Mouse (Mus musculus) adrenal gland, adult 18-20 months (tissue): Measurements from ENCODE around the gene Gm11444. TPM values are rescaled to one million over a fixed set of nuclear protein-coding genes. Genes with fewer than 3 reads are reported as not detected.

Experiments
- DNase-seq, 2 experiments: peaks; one replicate each; pipeline ENCODE4 v3.0.0; 2021 to 2022; ENCODE audit warnings: low spot score in 2 of 2
- total RNA-seq, 2 experiments: library from RNA; stranded (reverse); gene quantifications; 1 replicate in 1 of 2; 2 replicates in 1 of 2; pipeline ENCODE4 v1.2.3; 2021

Gm11444 gene
- total RNA-seq, 2 experiments from 2014 or later, result not detected

DNA sequence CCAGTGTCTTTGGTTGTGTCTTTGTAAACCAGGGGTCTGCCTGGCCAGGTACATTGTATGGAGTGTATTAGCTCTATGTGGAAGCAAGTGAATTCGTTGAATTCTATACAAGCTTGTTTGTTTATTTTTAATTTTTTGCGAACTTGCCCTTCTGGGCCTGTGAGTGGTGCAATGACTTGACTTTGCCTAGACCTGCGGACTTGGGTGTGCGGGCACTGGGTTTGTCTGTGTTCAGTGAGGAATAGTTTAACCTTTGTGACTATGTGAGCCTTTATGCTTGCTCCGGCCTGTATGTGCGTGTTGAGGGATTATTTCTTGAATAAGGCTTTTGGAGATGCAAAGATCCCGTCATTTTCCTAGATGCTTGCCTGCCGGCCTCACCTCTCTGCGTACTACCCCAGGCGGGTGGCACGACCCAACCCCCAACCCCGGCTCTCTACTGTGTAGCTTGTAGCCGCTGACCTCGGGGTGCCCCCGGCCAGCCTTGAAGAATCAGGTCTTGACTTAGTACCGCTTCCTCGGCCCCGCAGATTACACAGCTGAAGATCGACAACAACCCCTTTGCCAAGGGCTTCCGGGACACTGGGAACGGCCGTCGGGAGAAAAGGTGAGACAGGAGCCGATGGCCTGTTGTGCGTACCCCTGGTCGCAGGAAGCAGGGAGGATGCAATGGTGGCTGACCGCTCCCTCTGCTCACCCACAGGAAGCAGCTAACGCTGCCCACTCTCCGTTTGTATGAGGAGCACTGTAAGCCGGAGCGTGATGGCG is 13.4 kb downstream of the Gm11444 start:
- DNase-seq, result no peak

DNA sequence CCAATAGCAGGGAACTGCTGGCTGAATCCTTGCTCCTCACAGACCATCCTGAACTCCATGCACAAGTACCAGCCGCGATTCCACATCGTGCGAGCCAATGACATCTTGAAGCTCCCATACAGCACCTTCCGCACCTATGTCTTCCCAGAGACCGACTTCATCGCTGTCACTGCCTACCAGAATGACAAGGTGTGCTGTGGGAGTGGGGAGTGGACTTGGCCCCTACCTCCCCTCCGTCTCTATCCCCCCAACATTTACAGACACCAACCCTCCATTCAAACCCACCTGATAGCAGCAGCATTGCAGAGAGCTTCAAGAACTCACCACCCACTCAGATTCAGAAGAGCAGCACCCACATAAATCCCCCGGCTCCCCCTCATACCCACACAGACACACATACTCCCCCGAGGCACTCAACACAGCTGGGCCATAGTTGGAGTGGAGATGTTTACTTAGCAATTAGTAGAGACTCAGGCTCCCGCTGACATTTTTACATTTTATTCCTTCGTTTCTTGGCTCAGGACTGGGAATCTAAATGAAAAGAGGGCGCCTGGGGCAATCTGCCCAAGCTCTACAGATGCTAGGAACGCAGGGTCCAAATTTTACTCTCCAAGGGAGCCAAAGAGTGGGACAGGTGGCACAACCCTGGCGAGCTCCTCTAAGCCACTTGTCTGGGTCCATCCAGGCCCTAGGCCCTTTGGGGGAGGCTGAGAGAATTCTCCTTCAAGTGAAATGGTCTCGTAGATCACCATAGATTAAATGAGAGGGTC is 14.2 kb downstream of the Gm11444 start:
- no peak for DNase-seq

DNA sequence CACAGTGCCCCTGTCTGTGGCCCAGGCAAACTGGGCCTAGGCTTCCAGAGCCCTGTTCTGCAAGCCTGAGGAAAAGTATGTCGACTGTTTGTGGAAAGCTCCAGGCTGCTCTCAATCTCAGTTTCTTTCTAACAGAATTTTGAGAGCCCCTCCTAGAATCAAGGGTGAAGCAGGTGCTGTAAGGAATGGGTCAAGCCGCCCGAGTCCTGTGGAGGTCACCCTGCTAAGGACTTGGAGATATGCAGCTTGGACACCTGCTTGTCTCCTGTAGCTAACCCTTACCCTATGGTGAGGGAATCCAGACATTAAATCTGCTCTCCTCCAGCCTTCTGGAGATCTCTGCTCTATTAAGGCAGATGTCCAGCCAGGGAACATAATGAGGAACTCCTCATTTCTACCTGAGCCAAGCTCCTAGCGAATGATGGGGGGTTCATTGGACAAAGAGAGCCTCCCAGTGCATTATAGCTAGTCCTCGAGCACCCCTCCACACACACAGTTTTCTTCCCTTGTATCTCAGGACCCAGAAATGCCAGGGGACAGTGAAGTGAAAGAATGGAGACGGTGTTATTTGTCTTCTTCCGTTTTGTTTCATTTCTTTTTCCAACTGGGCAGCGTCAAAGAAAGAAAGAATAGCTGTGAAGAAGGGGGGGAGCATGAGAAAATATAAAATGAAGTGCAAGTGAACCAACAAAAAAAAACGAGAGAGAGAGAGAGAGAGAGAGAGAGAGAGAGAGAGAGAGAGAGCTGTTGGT is 15.0 kb downstream of the Gm11444 start:
- no peak for DNase-seq

DNA sequence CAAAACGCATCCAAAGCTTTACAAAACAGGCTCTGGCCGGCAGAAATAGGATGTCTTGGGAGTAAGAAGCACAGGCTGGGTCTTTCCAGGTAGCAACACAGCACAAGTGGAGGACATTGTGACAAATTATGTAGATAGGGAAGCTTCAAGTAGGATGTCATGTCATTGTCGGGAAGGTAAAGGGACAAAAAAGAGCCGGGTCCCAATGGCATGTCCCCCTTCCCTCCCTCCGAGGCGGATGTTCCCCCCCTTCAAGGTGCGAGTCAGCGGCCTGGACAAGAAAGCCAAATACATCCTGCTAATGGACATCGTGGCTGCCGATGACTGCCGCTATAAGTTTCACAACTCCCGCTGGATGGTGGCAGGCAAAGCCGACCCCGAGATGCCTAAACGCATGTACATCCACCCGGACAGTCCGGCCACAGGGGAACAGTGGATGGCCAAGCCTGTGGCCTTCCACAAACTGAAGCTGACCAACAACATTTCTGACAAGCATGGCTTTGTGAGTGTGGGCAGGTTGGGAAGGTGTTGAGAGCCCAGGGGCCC is 15.7 kb downstream of the Gm11444 start:
- no peak for DNase-seq

DNA sequence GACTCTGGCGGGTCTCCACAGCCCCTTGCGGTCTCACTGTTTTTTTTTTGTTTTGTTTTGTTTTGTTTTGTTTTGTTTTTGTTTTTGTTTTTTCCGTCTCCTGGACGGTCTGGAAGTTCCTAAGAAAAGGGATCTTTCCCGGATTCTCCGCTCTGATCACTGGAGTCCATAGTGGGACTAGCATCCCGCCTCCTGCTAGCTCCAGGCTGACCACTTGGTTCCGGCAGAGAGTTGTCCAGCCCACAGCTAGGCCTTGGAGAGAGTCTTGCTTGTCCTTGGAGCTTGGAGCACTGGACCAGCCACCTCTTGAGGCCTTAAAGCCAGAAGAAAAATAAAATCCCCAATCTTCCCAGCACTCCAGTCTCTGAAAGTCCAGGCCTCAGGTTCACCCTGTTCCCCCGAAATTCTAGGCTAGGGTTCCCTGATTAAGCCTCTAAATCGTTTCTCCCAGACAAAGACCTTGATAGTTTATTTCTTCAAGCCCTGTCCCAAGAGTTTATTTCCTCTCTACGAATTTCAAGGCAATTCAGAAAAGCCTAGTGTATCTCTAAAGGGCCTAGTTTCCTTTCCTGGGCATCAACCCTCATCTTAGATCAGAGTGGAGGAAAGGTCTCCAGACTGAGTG is 16.3 kb downstream of the Gm11444 start:
- DNase-seq, result no peak

DNA sequence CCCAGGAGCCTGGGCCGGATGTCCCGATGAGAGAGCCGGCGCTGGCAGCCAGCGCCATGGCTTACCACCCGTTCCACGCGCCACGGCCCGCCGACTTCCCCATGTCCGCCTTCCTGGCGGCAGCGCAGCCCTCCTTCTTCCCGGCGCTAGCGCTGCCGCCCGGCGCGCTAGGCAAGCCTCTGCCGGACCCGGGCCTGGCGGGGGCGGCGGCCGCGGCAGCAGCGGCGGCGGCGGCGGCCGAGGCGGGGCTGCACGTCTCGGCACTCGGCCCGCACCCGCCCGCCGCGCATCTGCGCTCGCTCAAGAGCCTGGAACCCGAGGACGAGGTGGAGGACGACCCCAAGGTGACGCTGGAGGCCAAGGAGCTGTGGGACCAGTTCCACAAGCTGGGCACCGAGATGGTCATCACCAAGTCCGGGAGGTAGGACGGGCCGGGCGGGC is 17.0 kb downstream of the Gm11444 start:
- DNase-seq, result no peak

DNA sequence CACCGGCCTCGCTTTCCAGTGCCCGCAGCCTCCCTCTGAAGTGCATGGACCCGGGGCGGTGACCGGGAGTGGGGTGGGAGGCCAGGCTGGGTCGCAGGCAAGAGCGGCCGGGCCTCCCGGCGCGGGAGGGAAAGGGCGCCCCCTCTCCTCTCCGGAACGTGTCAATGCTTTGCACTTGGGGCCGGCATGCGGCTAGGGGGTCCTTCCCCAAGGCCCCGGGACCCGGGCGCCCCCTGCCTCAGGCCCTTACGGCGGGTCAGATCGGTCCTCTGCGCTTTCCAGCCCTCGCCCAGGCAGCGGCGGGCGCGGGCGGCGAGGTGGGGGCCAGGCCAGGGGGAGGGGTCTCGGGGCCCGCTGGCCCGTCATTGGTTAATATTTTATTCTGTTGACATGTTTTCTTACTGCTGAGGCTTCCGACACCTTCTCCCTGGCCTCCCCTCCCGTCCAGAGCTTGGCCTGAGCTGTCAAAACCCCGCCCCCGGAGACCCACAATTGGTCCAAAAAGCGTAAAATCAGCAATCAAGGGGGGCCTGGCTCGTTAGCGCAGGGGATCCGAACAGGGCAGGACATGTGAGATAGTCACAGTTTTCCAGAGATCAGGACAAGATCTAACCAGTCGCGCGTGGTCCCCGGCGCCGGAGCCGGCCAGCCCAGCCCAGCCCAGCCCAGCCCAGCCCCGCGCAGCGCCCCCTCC is 17.8 kb downstream of the Gm11444 start, which contains the start of gene Tbx2:
Gene Tbx2 (plus strand): TSS at position 321 of the 694 bp plus-strand sequence.
- DNase-seq, result peak; percentile 67 to 76

DNA sequence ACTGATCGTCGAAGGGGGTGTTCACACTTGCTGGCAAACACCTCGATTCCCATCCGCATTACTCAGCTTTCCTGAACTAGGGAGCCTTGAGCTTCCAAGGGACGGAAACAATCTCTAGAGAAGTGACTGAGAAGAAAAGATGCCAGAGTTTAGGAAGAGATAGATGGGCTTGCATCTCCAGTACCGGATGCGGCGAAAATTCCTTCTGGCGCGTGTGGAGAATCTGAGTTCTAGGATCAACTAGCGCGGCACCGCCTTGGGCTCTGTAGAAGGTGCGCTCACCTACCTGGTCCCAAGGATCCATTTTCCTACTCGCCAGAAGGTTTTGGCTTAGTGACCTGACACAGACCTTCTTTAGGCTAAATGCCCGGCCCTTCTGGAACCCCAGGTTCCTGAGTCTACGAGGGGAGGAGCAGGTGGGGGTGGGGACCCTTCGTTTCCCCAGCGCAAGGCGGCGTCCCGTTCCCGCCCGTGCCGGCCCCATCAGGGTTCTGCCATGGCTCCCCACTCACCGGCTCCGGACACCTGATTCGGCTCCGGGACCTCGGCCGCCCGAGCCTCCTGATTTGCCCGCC is 18.4 kb downstream of the Gm11444 start:
- no peak for DNase-seq

DNA sequence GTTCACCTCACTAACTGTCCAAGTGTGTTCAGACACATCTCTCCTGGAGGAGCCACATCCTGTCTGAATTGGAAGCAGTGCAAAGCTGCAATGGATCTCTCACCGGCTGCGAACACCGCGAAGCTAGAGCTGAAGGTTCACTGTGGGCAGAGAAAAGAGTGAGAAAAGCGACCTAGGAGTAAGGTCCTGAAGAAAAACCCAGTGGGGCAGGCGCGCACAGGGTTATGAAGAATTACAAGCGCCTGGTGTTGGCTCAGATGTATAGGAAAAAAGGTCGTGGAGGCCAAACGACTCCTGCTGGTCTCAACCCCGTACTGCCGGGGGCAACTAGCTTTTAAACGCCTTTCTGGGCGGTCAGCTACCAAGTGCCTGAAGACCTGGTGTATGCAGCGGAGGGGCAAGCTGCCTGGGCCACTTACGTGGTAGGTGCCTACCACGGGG is 19.2 kb downstream of the Gm11444 start:
- no peak for DNase-seq

DNA sequence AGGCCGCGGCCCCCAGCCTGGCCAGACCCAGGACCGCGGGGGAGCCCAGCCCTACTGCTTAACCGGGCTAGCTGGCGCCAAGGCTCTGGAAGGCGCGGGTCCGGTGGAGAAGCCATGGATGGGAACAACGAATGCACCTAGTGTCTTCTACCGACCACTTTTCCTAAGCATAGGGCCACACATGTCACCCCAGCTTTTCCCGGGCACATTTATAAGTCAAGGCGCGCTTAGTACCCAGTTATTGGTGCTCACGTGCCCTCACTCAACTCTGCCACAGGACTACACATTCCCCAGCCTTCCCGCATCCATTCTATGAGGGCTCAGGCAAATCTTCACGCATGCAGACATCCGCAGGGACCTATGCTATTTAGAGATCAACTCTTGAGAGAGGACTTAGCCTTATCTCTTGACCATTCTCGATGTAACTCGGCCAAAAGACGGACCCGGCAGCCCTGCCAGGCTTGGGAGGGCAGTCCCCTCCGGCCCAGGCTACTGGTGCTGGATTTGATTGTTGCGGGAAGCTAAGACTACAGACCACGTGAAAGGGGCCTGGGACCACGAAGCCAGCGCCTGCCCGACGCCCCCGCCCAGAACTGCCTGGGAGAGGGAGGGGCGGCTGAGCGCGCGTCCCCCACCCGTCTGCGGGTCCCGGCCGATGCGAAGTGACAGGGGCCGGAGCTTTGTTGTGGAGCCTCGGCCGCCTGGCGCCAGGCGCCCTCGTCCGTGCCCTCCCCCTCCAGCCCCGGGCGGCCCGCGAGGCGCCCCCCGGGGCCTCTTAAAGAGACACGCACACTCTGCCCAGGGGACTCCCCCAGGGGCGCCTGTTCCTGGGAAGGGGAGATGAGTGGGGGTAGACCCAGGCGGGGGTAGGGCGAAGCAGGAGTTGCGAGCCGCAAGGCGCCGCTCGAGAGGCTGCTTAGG is 20.4 kb downstream of the Gm11444 start:
- DNase-seq, result no peak

DNA sequence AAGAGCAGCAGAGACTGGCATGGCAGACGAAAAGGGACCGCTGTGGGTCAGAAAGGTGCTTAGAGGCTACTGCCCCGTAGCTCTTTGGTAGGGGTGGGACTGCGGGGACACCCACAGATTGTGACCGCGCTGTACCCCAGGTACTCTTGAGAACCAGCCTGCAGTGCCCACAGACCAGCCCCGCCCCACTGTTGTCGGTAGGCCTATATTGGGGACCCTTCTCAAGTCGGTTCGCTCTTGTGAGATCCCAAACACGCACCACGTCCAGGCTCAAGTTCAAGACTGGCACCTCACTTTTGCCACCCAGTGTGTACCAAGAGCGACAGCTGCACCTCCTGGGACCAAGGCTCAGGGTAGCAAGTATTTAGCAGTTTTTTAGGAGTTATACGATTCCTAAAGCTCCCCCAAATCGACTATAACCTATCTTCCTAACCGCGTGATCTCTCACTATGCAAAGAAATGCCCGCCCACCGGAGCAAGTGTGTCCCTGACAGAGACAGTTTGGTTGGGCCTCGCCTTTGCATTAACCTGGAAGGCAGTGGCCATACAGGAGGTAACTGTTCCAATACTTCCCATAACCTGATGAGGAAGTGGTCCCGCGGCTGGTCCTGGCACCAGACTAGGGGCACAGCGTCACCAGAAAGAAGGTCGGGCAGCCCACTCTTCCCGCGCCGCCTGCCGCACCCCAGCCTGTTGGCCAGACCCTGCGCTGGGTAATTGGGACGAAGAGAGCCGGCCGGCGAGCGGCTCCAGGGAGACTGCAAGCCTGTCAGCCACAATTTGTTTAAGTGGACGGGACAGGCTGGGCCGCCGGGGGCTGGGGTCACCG is 21.2 kb downstream of the Gm11444 start:
- no peak for DNase-seq

DNA sequence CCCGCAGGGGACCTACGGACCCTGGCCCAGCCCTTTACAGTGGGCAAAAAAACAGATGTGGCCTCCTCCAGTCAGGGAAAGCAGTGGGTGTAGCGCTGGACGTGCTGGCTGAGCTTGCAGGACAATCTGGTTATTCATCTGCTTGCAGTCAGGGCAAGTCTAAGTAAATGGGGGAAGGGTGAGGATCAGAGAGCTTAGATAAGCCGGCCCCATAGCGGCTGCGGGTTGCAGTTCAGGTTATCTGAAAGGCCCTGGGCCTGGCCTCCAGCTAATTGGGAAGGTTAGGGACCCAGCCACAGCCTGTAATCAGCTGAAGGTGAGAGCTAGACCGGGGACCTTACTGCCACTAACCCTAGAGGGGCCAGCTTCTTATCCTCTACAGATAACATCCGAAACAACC is 22.8 kb downstream of the Gm11444 start:
- no peak for DNase-seq

DNA sequence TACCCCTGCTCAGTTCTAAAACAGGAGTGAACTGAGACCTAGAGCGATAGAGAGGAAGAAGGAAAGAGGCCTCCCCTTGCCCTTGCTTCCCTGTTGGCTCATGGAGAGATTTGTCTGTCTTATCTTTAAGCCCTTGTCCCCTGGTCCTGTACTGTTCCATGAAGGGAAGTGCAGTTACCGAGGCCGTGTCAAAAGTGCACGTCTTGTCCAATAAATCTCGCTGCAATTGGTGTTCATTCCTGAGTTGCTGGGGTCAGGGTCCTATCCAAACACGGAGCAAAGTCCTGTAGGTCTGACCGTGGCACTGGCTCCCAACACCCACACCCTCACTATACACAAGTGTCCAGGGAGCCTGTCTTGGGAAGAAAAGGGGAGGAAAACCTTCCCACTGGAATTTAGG is 24.3 kb downstream of the Gm11444 start:
- no peak for DNase-seq

DNA sequence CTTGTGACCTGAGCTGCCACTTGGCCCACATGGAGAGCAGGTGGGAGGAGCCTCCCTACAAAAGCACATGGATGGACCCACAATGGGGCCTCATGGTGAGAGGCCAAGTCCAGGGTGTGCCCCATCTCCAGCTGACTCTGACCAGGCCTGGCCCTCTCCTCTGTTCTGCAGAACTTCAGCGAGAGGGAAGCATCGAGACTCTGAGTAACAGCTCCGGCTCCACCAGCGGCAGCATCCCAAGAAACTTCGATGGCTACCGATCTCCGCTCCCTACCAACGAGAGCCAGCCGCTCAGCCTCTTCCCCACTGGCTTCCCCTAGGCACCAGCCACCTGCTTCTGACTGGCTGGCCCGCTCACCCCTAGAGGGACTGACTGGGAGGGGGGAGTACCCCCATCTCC is 25.1 kb downstream of the Gm11444 start:
- DNase-seq, result no peak

DNA sequence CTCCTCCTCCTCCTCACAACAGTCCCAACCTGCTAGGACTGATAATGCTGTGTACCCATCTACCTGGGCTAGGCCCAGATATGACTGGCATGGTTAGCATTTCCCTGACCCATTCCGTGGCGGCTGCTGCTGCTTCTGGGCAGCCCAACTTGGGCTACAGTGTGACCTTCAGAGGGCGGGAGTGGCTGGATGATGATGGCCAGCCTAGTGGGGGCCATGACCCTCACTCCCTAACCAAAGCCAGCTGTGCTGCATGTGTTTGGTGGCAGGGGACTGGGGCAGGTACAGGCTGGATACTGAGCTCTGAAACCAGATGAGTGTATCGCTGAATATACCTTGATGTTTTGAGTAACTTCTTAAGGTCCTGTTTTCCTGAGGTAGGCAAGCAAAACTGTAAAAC is 26.3 kb downstream of the Gm11444 start:
- no peak for DNase-seq

DNA sequence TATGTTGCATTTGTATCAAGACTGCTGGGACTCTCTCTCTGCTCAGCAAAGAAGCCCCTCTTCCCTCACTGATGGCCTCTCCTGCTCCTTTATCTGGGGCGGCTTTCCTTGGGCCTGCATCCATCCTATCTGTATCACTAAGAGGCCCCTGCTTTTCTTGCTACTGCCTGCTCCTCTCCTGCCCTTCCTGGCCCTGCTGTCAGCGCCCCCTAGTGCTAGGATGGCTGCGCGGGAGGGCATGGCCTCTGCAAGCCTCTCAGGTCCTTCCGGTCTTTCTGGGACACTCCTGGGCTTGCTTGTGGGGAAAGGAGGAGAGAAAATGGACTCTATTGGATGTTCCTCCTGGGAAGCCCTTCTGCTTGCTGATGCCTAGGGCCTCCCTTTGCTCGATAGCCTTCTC is 27.0 kb downstream of the Gm11444 start:
- peak; percentile 86 to 87 for DNase-seq

DNA sequence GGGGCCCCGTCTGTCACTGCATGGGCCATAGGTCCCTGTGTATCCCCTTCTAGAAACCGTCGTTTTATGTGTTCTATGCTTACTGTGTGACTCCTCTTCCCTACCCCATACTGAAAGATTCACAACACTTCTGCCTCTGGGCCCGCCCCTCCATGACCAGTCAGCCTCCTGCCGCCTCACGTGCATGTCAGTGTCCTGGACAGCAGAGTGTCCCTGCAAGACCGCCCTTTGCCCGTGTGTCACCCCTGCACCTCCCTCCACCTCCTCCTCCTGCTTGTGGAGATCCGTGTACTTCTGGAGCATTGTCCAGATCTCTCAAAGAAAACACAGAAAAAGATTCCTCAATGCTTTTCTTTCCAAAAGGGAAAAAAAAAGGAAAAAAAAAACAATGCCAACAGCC is 28.5 kb downstream of the Gm11444 start:
- no peak for DNase-seq

DNA sequence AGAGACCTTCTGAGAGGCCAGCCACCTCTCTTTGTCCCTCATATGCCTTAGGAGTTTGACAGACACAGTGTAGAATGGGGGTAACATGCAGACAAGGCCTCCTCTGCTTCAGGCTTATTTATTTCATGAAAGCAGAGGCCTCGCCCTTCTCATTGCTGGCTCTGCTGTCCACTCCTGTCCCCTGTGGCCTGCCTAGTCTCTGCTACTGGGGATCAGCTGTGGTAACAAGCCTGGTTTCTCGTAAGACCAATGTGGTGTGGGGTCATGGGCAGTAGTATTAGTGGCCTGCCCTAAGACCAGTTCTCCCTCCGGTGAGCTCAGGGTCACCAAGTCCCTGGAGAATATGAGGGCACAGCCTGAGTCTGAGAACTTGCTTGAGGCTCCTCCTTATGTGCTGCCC is 29.2 kb downstream of the Gm11444 start:
- DNase-seq, result no peak
